Mouse (Mus musculus) liver, embryonic 14.5 days (tissue): Measurements from ENCODE around the gene Tulp2.

Source experiments
- CTCF ChIP-seq: IDR thresholded peaks from 2 replicates; pipeline ENCODE4 v1.5.1; 2016; ENCODE audit warnings: antibody characterized with exemption, low read depth, control low read depth
- EP300 ChIP-seq: IDR thresholded peaks from 2 replicates; pipeline ENCODE4 v1.6.1; 2016; ENCODE audit warnings: antibody characterized with exemption, low read depth

GRCm38 (mm10) chr7:45461326-45461725 lies 20.4 kb upstream of the Tulp2 start:
- no peak for TF ChIP-seq CTCF
- no peak for TF ChIP-seq EP300
